Mouse (Mus musculus) Patski (cell line): ENCODE results near the gene Numbl. TPM values are rescaled to one million over a fixed set of nuclear protein-coding genes. Genes with fewer than 3 reads are reported as not detected.

Experiments
- ATAC-seq: fragments of 100-300 bp; one replicate; pipeline ENCODE4 v1.8.0; 2021
- CTCF ChIA-PET: fragments of 350-600 bp; sonication (Branson Sonifier 250); formaldehyde crosslinking; loops from one replicate; lab custom pipeline; 2022; ENCODE audit warnings: inconsistent platforms; lab: Charles Lee
- POLR2A ChIA-PET: fragments of 350-600 bp; sonication (Branson Sonifier 250); formaldehyde crosslinking; loops from one replicate; lab custom pipeline; 2022; ENCODE audit warnings: antibody characterized with exemption, inconsistent platforms; lab: Charles Lee
- DNase-seq: peaks from one replicate; pipeline ENCODE4 v3.0.0-alpha.2; 2011; ENCODE audit warnings: low read depth, low spot score
- H3K27me3 ChIP-seq: fragments of 371-371 bp; one replicate; pipeline ENCODE4 v1.5.1; 2021
- CTCF ChIP-seq: fragments of 100-300 bp; IDR thresholded peaks from one replicate; pipeline ENCODE4 v1.5.1; 2021
- in situ Hi-C: fragments of 300-500 bp; cut with MboI; formaldehyde crosslinking; loops from 3 replicates; pipeline ENCODE4 v1.11.1; 2018; ENCODE audit warnings: low pct_unique_long_range_greater_than_20kb, mixed read lengths
- polyA plus RNA-seq: library from polyadenylated mRNA; unstranded; gene quantifications from one replicate; pipeline ENCODE4 v1.2.3, GENCODE M21; 2021

The Numbl gene
- polyA plus RNA-seq, 1 experiment from 2014 or later, result 9.6 TPM

DNA sequence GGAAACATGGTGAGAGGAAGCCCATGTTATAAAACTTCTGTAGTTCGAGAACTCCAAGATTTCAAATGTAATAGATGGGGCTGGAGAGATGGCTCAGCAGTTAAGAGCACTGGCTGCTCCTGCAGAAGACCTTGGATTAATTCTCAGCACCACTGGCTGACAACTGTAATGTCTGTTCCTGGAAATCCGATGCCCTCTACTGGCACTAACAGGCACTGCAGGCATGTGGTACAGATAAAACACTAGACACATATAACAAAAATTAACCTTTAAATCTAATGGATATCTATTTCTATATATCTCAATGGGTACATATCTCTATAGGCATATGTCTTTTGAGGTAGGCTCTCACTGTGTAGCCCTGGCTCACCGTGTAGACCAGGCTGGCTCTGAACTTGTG, 56.2 kb downstream of the Numbl start:
- ATAC-seq, result no peak
- in situ Hi-C loops, result no loop called here
- CTCF ChIA-PET, result interaction anchor here (1.6 kb wide), 1 partner anchor 12 kb away, joined by 3 read pairs; no protein-coding TSS in a partner anchor
- POLR2A ChIA-PET, result no interaction called here
- no peak for DNase-seq
- no peaks in the 10 kb centered on the region for H3K27me3 ChIP-seq
- TF ChIP-seq CTCF, result no peak

GRCm38 (mm10) chr7:27315958-27316357, 57.7 kb downstream of the Numbl start:
- DNase-seq, result no peak
- H3K27me3 ChIP-seq, result no peaks in the 10 kb centered on the region
- CTCF ChIA-PET, result interaction anchor here (1.6 kb wide), 1 partner anchor 10 kb away, joined by 3 read pairs; no protein-coding TSS in a partner anchor
- TF ChIP-seq CTCF, result no peak
- POLR2A ChIA-PET, result no interaction called here
- in situ Hi-C loops, result no loop called here
- peak; percentile 93 for ATAC-seq

DNA sequence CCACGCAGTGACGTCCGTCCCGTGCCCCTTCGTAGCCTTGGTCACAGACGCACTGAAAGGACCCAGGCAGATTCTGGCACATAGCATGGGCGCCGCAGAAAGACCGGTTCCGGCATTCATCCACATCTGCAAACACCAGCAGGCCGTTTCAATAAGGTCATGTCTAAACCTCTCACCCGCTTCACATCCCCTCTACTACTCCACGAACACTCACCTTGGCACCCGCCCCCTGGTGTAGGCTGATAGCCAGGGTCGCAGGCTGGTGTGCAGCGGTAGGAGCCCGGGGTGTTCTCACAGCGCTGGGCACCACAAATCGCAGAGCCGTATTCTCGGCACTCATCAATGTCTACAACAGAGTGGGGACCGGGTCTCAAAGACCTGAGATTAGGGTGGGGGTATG, 61.2 kb downstream of the Numbl start:
- in situ Hi-C loops, result no loop called here
- ATAC-seq, result no peak
- ChIA-PET POLR2A (no interaction called here), CTCF (interaction anchor here (1.1 kb wide), 1 partner anchor 10 kb away, joined by 3 read pairs; no protein-coding TSS in a partner anchor)
- no peak for TF ChIP-seq CTCF
- no peaks in the 10 kb centered on the region for H3K27me3 ChIP-seq
- no peak for DNase-seq

DNA sequence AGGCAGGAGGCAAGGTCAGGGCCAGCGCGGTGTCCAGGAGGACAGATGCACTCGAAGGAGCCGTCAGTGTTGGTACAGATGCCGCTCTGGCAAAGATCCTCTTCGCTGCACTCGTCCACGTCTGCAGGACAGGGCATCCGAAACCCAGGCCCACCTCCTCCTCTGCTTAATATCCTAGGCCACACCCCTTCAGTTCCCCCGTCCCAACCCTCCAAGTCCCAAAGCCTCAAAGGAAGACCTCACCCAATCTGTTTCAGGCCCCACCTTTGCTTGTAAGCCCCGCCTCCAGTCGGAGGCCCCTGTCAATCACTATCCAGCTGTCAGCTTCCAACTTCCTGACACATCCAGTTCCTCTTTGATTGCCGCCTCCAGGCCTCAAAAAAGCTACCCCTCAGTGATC, 64.1 kb downstream of the Numbl start:
- POLR2A ChIA-PET, result no interaction called here
- TF ChIP-seq CTCF, result no peak
- in situ Hi-C loops, result no loop called here
- ATAC-seq (no peak), DNase-seq (no peak)
- CTCF ChIA-PET, result no interaction called here
- no peaks in the 10 kb centered on the region for H3K27me3 ChIP-seq

- no peaks in the 10 kb centered on the region for H3K27me3 ChIP-seq
- ChIA-PET CTCF (no interaction called here), POLR2A (no interaction called here)
- ATAC-seq, result no peak
- no peak for TF ChIP-seq CTCF
- in situ Hi-C loops, result no loop called here
- no peak for DNase-seq
These were observed 64.8 kb downstream of the Numbl start for GRCm38 (mm10) chr7:27323001-27323400.

- no peak for ATAC-seq
- no peak for DNase-seq
- in situ Hi-C loops, result no loop called here
- no peaks in the 10 kb centered on the region for H3K27me3 ChIP-seq
- POLR2A ChIA-PET, result no interaction called here
- CTCF ChIA-PET, result no interaction called here
- TF ChIP-seq CTCF, result no peak
These were observed 65.9 kb downstream of the Numbl start for GRCm38 (mm10) chr7:27324161-27324560.

- in situ Hi-C loops, result no loop called here
- ATAC-seq (no peak), DNase-seq (no peak)
- TF ChIP-seq CTCF, result no peak
- H3K27me3 ChIP-seq, result no peaks in the 10 kb centered on the region
- ChIA-PET CTCF (interaction anchor here (1.6 kb wide), 1 partner anchor 44 kb away, joined by 5 read pairs; no protein-coding TSS in a partner anchor), POLR2A (no interaction called here)
These were observed 66.7 kb downstream of the Numbl start for GRCm38 (mm10) chr7:27324928-27325327.

DNA sequence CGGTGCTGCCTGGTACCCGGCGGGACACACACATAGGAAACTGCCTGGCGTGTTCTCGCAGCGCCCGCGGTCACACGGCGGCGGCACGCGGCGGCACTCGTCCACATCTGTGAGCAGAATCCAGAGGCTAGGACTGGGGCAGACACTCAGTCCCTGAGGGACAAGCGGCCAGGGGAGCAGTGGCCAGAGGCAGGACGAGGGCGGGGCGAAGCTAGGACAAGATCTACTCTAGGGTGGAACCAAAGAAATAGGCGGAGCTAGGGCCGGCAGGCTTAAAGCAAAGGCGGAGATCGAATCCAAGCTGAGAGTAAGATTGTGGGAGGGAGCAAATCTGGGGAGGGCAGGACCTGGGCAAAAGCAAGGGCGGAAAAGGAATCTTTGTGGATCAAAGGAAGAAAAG, 67.5 kb downstream of the Numbl start:
- no peak for TF ChIP-seq CTCF
- DNase-seq (no peak), ATAC-seq (no peak)
- CTCF ChIA-PET, result interaction anchor here (1.3 to 2.6 kb wide), 3 partner anchors 10 to 44 kb away, joined by 3 to 8 read pairs (median 5); no protein-coding TSS in a partner anchor
- in situ Hi-C loops, result no loop called here
- POLR2A ChIA-PET, result no interaction called here
- no peaks in the 10 kb centered on the region for H3K27me3 ChIP-seq

DNA sequence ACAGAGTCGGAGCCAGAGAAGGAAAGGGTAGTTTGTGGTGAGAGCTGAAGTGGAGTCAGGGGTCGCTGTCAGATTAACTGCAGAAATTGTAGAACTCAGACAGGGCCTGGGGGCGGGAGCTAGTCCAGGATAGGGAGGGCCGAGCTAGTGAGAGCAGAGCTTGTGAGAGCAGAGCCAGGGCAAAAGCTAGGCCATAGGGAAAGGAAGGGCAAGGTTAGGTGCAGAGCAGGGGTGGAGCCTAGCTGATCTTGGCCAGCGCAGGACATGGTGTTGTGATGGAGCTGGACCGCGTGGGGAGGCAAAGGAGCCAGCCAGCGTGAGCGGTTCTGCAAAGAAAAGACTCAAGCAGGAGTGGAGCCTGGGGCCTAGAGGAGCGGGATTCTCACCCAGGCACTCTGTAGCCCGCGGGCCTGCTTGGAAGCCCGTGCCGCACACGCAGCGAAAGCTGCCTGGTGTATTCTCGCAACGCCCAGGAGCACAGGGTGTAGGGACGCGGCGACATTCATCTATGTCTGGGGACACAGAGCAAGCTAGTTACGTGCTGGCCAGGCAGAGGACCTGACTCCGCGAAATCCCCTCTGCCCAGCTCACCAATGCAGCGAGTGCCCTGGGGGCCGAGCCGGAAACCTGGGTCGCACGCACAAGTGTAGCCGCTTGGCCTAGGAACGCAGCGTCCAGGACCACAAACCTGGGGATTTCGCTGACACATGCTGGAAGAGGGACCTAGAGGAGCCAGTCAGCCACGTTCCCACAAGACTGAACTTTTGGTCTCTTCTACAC, 68.1 kb downstream of the Numbl start:
- H3K27me3 ChIP-seq, result no peaks in the 10 kb centered on the region
- TF ChIP-seq CTCF, result no peak
- in situ Hi-C loops, result no loop called here
- DNase-seq (no peak), ATAC-seq (no peak)
- CTCF ChIA-PET, result interaction anchor here (1.3 to 2.6 kb wide), 3 partner anchors 11 to 45 kb away, joined by 3 to 8 read pairs (median 5); no protein-coding TSS in a partner anchor
- POLR2A ChIA-PET, result no interaction called here

GRCm38 (mm10) chr7:27327500-27327899, 69.3 kb downstream of the Numbl start:
- DNase-seq (no peak), ATAC-seq (no peak)
- H3K27me3 ChIP-seq, result no peaks in the 10 kb centered on the region
- ChIA-PET POLR2A (no interaction called here), CTCF (interaction anchor here (1.2 to 2.6 kb wide), 2 partner anchors 20 to 26 kb away, joined by 4 to 8 read pairs; no protein-coding TSS in a partner anchor)
- in situ Hi-C loops, result no loop called here
- TF ChIP-seq CTCF, result no peak

DNA sequence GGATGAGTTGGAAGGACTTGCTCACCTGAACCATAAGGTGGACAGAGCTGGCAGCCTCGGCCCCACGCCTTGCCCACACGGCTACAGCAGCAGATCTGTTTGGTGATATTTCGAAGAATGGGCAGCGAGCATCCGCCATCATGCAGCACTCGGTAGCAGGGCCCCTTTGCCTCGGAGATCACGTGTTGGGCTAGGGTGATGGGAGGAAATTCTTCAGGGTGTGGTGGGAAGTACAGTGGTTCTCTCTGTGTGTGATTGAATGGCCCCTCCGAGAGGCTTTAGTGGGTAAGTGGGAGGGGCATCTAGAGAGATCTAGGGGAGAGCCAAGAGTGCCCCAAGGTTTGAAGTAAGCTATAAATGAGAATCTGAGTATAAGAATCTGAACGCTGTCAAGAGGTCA, 69.9 kb downstream of the Numbl start:
- ChIA-PET POLR2A (no interaction called here), CTCF (interaction anchor here (1.0 to 1.7 kb wide), 5 partner anchors 21 to 41 kb away, joined by 3 to 9 read pairs (median 4); no protein-coding TSS in a partner anchor)
- no peaks in the 10 kb centered on the region for H3K27me3 ChIP-seq
- DNase-seq, result no peak
- no peak for TF ChIP-seq CTCF
- in situ Hi-C loops, result no loop called here
- no peak for ATAC-seq
